Mouse (Mus musculus): ENCODE data around the gene Clcf1.

The Clcf1 gene

DNA sequence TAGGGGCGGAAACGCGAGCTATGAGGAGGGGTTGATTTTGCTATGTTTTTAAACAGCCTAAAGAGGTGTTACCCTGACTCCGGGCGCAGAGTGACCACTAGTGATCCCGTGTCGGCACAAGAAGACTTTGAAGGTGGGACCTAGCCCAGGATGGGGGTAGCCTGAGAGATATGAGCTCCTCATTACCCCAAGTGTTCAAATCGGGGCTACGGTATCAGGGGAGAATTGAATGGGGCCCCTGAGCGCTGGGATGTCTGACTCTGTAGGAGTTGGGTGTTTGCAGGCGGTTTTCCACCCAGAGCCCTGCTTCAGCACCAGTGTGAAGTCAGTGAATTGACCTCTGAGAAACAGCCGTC, 43.8 kb downstream of the Clcf1 start:
- DNase-seq = no peak

DNA sequence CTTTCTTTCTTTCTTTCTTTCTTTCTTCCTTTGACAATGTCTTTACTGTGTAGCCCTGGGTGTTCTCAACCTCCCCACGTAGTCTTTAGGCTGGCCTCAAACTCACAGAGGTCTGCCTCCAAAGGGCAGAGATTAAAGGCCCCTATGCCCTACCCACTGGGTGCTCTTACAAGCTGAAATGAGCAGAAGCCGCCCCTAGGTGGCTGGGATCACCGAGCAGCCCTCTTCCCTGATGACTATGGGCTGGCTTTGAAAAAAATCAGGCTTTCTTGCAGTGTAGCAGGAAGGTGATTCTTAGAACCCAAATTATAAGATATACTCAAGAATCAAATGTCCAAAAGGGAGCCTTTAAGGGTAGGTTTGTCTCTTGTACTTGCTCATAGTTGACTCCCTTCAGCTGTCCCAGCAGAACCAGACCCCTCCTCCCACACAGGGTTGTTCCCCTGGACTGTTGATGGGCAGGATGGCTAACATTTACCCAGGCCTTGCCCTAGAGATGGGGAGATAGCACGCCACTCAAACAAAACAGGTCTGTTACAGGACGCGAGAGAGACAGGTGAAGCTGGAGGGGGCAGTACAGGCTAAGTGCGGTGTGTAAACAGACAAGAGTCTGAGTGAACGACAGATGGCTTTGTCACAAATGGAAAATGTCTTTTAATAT, 47.1 kb downstream of the Clcf1 start:
- peak; percentile 17 for DNase-seq

DNA sequence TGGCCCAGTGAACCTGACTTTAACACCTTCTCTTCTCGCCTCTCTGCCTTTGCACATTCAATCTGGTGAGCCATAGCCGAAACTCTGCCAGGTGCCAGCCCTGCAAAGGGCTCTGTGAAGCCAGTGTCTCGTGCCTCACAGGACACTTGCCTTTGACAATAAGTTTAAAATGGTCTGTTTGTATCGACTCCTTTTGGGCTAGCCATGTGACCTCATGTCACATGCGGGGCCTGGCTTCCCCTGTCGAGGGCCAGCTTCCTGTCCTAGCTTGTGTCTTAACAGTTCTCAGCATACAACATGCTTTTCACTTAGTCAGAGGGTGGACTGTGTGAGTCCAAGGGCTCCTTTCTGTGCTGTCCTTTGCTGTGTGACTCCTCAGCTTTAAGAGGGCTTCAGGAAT, 48.7 kb downstream of the Clcf1 start:
- DNase-seq = no peak

DNA sequence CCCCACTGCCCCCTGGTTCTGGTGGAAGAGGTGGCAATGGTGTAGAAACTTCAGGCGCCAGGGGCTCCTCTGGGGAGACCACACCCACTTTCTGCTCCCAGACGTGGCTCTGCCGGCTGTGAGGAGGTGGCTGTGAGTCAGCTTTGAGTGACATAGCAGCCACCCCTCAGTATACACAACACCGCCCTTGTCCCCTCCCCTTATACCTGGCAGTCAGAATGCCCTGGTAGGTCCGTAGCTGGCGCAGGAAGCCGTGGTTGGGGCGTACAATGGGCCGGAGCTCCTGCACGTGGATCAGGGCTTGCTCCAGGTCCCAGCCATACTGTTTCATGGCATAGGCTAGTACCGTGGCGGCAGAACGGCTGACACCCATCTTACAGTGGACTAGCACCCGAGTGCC, 49.7 kb downstream of the Clcf1 start:
- DNase-seq = no peak

DNA sequence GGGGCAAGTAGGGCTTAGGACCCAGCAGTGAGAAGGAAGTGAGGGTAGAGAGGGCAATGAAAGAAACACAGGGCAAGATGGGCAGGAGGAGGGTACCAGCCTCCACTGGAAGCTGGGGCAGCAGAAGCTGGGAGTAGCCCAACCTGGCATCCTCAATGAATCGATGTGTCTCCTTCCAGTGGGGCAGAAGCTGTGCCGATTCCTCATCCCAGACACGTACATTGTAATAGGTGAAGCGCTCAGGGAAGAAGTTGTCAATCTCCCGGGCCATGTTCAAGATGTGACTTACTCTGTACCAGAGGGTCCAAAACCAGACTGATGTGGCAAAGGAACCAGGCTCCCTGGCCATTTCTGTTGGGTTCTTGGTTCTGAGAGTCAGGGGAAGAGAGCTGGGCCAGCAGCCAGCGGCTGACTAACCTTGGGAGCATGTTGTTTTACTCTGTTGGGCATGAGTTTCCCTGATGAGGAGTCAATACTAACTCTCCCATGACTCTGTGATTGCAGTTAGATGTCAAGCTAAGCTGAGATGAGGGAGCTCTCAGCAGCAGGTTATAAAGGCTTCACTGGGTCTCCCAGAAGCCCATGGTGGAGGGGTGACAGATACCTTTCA, 50.2 kb downstream of the Clcf1 start:
- DNase-seq = no peak

DNA sequence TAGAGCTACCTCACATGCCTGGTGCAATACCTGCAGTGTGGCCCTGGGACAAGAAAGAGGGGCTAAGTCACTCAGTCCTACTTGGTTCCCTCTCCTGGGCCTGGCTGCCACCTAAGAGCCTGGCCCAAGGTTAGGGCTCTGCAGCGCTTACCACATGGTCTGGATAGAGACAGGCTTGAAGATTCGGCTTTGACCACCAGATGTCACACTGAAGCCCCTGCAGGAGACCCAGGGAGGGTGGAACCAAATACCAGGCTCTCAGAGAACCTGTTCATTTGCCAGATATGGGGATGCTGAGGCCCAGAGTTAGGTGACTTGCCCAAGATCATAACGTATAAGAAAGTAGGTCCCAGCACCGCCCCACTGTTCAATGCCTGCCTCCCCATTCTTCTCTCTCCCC, 51.9 kb downstream of the Clcf1 start:
- DNase-seq = peak; percentile 20

DNA sequence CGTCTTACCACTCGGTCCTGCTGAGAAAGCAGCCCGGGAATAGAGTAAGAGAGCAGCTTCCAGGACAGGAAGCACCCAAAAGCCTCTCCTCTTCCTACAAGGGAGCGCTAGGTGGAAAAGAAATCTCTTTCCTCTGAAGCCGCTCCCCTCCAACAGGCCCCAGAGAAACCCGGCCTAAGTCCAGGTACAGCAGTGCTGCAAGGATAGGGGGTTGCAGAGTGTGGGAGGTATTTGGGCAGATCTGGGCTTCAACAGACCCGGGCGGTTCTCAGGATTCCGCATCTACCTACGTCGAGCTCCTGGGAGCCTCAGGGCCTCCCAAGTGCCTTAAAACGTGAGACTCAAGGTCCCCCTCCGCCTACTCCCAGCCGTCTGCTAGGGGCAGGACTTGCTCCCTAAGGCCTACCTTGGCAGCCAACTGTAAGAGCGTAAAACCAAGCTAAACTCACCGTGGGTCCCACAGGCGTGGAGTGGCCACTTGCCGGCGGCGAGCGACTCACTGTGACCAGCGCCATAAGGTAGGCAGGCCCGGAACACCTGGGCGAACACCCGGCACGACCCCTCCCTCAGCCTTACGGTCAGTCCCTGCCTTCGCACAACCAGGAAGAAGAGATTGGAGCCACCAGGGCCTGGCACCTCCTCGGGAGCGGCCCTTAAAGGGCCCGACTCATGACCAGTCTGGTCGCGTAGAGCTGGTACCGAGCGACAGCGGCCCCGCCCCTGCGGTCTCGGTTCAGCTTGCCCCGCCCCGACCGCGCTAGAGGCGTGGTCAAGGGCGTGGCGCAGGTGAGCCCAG, 54.7 kb downstream of the Clcf1 start, which contains the start of gene Ssh3:
Gene Ssh3 (minus strand): TSS at position 615 of the 796 bp plus-strand sequence.
- DNase-seq = peak; percentile 38

DNA sequence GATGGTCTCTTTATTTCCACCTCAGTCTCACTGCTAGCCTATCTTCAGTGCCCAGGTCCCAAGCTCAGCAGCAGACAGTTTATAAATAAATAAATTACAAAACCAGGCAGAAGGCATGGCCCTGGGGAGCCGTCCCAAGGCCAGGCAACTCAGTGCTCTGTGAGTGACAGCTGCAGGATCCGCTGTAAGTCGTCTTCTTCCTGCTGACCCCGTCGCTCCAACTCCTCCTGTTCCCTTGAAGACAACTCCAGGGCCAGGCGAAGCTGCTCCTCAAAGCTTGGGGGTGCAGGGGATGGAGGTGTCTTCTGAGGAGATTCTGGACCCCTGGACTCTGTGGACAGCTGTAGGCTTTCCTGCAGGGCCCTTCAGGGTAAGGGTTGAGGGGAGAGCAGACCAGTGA, 56.1 kb downstream of the Clcf1 start:
- no peak for DNase-seq

DNA sequence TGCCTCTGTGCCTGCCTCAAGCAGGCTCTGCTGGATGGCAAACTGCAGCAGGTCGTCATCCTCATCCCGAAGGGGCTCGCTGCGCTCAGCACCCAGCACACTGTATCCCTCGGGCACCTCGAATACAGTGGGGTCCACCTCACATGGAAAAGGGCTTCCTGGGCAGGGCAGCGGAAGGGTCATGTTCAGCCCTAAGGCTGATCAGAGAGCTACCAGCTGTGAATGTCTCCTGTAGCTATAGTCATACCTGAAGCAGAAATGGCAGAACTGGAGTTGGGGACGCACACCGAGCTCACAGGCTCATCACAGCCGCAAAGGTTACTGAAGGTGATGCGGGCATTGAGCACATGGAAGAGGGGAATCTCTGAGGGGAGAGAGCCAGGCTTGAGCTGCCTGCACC, 56.9 kb downstream of the Clcf1 start:
- no peak for DNase-seq

Data from retina, postnatal 1 day (tissue).